Mouse (Mus musculus): ENCODE results near the gene Gm26727.
"Not testable (repeated sequence)": the region's sequence is repeated elsewhere in the genome, so short reads cannot be mapped to it uniquely, and the experiment has no call there.

The Gm26727 gene

GRCm38 (mm10) chr2:67433081-67433480 is at the start of gene Gm26727:
TSS of gene Gm26727 (minus strand) at chr2:67433181.
- DNase-seq (ENCODE audit: low spot score): no peak

- no peak for DNase-seq (ENCODE audit: low spot score)
These were observed 48.1 kb upstream of the Gm26727 start for GRCm38 (mm10) chr2:67481051-67481450.

GRCm38 (mm10) chr2:67477753-67478152 is 44.8 kb upstream of the Gm26727 start:
- DNase-seq (ENCODE audit: low spot score): peak; percentile 38

- DNase-seq (ENCODE audit: low spot score): not testable (repeated sequence)
These were observed 37.0 kb upstream of the Gm26727 start for GRCm38 (mm10) chr2:67470030-67470429.

- DNase-seq (ENCODE audit: low spot score): no peak
These were observed 34.1 kb upstream of the Gm26727 start for GRCm38 (mm10) chr2:67467036-67467435.

- no peak for DNase-seq (ENCODE audit: low spot score)
These were observed 27.9 kb upstream of the Gm26727 start for GRCm38 (mm10) chr2:67460857-67461256.

- no peak for DNase-seq (ENCODE audit: low spot score)
These were observed 14.2 kb upstream of the Gm26727 start for GRCm38 (mm10) chr2:67447206-67447605.

GRCm38 (mm10) chr2:67446772-67447171 is 13.8 kb upstream of the Gm26727 start:
- no peak for DNase-seq (ENCODE audit: low spot score)

GRCm38 (mm10) chr2:67445780-67446179 is 12.8 kb upstream of the Gm26727 start, which contains the start of gene Xirp2:
TSS of gene Xirp2 (plus strand) at chr2:67446002.
- no peak for DNase-seq (ENCODE audit: low spot score)

GRCm38 (mm10) chr2:67438309-67438708 is 5.3 kb upstream of the Gm26727 start:
- DNase-seq (ENCODE audit: low spot score): no peak

- DNase-seq (ENCODE audit: low spot score): no peak
These were observed 10.2 kb downstream of the Gm26727 start for GRCm38 (mm10) chr2:67422799-67423198.

GRCm38 (mm10) chr2:67420853-67421252 is 12.1 kb downstream of the Gm26727 start:
- no peak for DNase-seq (ENCODE audit: low spot score)

- not testable (repeated sequence) for DNase-seq (ENCODE audit: low spot score)
These were observed 19.6 kb downstream of the Gm26727 start, which contains the start of gene Gm21830 for GRCm38 (mm10) chr2:67413425-67413824. TSS of gene Gm21830 (plus strand) at chr2:67413725.

Measured in urinary bladder, postnatal 25 days (tissue).